Mouse (Mus musculus) liver, embryonic 11.5 days (tissue): ENCODE measurements around the gene Rhoh. TPM values are rescaled to one million over a fixed set of nuclear protein-coding genes. Genes with fewer than 3 reads are reported as not detected.

ENCODE experiments used
- ATAC-seq: fragments of 200-750 bp; cut with Nextera tagmentation; replicated peaks from 2 replicates; pipeline ENCODE4 v1.8.0; 2017; ENCODE audit warnings: moderate number of reproducible peaks, mild to moderate bottlenecking, moderate TSS enrichment, moderate library complexity; ENCODE audit not compliant: low FRiP score
- DNase-seq: peaks from one replicate; pipeline ENCODE4 v3.0.0-alpha.2; 2017; ENCODE audit warnings: low spot score
- H3K27ac ChIP-seq: fragments of 300-500 bp; sonication (generic); 2 replicates; pipeline ENCODE4 v1.5.1; 2014; ENCODE audit warnings: mild to moderate bottlenecking, low read depth, low read length, control low read depth
- H3K27me3 ChIP-seq: fragments of 300-500 bp; sonication (generic); replicated peaks from 2 replicates; pipeline ENCODE4 v1.6.1; 2014; ENCODE audit warnings: low read length, mixed read lengths; ENCODE audit not compliant: control insufficient read depth, insufficient read depth
- H3K36me3 ChIP-seq: fragments of 300-500 bp; sonication (generic); 2 replicates; pipeline ENCODE4 v1.6.1; 2014; ENCODE audit warnings: mild to moderate bottlenecking, low read length, moderate library complexity, mixed read lengths; ENCODE audit not compliant: control insufficient read depth, insufficient read depth
- H3K4me1 ChIP-seq: fragments of 300-500 bp; sonication (generic); replicated peaks from 2 replicates; pipeline ENCODE4 v1.6.1; 2014; ENCODE audit warnings: low read length, mixed read lengths; ENCODE audit not compliant: control insufficient read depth, insufficient read depth
- H3K4me2 ChIP-seq: fragments of 300-500 bp; sonication (generic); 2 replicates; pipeline ENCODE4 v1.6.1; 2014; ENCODE audit warnings: mild to moderate bottlenecking, control low read depth, moderate library complexity
- H3K4me3 ChIP-seq: fragments of 300-500 bp; sonication (generic); 2 replicates; pipeline ENCODE4 v1.5.1; 2014; ENCODE audit warnings: low read depth, low read length, control low read depth
- H3K9ac ChIP-seq: fragments of 300-500 bp; sonication (generic); 2 replicates; pipeline ENCODE4 v1.6.1; 2014; ENCODE audit warnings: low read depth, low read length, control low read depth
- H3K9me3 ChIP-seq: fragments of 300-500 bp; sonication (generic); 2 replicates; pipeline ENCODE4 v1.6.1; 2016; ENCODE audit warnings: low read length, inconsistent platforms, mixed read lengths; ENCODE audit not compliant: control insufficient read depth
- WGBS: fragments of 180-500 bp; shearing (Covaris S2); extraction: QIAGEN DNeasy Blood & Tissue Kit; methylation state at CpG from one replicate; pipeline ENCODE4 v1.1.7; 2014; 5-methylcytosine and 5-hydroxymethylcytosine counted together
- polyA plus RNA-seq: library from polyadenylated mRNA; unstranded; fragments of >200 nt; fragmentation: Nextera tagmentation; extraction: Ambion mirVana; gene quantifications from 2 replicates; pipeline ENCODE4 v1.2.1, GENCODE M21; 2014

Gene Rhoh
- polyA plus RNA-seq, 1 experiment from 2014 or later, result 2.4 TPM

DNA sequence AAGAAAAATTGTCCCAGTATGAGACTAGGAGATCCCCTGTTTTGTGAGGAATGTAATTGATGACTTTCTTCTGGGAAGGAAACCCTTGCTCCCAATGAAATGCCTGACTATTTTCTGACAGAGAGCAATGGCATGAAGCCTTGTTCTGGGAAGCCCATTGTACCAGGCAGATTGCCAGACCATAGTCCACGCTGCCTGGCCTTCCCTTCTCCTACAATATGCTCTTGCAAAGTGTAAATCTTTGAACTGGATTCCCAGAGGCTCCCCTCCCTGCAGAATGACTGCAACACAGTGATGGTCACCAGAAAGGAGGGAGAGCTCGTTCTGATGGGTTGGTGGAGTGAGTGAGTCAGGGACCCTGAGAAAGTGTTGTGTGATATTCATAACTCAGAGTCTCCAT is 47.7 kb downstream of the Rhoh start:
- H3K4me1 ChIP-seq, result no peaks in the 10 kb centered on the region
- no peak overlapping the region for H3K4me2 ChIP-seq
- WGBS, result 64% methylated on average over 2 of the region's 2 CpGs
- no peak for DNase-seq
- H3K9ac ChIP-seq, result no peak overlapping the region
- no peaks in the 10 kb centered on the region; the same call in 1 of the 2 replicates for H3K9me3 ChIP-seq
- ATAC-seq, result no peak
- no peak overlapping the region for H3K4me3 ChIP-seq
- H3K27me3 ChIP-seq, result no peaks in the 10 kb centered on the region
- H3K27ac ChIP-seq, result no peak overlapping the region
- H3K36me3 ChIP-seq, result no peaks in the 10 kb centered on the region

- H3K9me3 ChIP-seq, result no peaks in the 10 kb centered on the region; the same call in 1 of the 2 replicates
- no peaks in the 10 kb centered on the region for H3K36me3 ChIP-seq
- no peak overlapping the region for H3K9ac ChIP-seq
- H3K4me3 ChIP-seq, result no peak overlapping the region
- H3K27me3 ChIP-seq, result no peaks in the 10 kb centered on the region
- DNase-seq (no peak), ATAC-seq (no peak)
- WGBS, result 78% methylated on average over 4 of the region's 4 CpGs
- H3K4me2 ChIP-seq, result no peak overlapping the region
- no peaks in the 10 kb centered on the region for H3K4me1 ChIP-seq
- H3K27ac ChIP-seq, result no peak overlapping the region
Measured at GRCm38 (mm10) chr5:65909321-65909720, 48.3 kb downstream of the Rhoh start.

GRCm38 (mm10) chr5:65910398-65910797 is 49.4 kb downstream of the Rhoh start:
- DNase-seq (no peak), ATAC-seq (no peak)
- 67% methylated on average over 4 of the region's 4 CpGs for WGBS
- no peaks in the 10 kb centered on the region for H3K9me3 ChIP-seq
- no peak overlapping the region for H3K4me3 ChIP-seq
- H3K9ac ChIP-seq, result no peak overlapping the region
- no peak overlapping the region for H3K27ac ChIP-seq
- no peaks in the 10 kb centered on the region for H3K4me1 ChIP-seq
- H3K27me3 ChIP-seq, result no peaks in the 10 kb centered on the region
- H3K36me3 ChIP-seq, result no peaks in the 10 kb centered on the region
- H3K4me2 ChIP-seq, result no peak overlapping the region

DNA sequence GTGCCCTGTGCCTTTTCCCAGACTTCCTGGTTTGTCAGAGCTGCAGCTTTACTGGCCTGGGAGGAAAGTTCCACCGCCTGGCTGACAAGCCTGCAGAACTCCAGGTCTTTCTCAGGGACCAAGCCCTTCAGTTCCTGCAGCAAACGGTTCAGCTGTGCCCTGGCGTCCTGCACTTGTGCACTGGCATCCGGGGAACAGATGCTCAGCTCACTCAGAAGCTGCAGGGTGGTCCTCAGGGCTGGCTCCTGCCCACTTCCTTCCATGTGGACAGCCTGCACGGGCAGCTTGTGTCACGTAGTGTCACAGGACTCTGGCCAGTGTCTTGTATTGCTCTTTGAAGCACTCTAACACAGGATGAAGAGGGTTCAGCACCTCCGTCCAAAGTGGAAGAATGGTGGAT is 50.7 kb downstream of the Rhoh start:
- ATAC-seq (no peak), DNase-seq (no peak)
- 73% methylated on average over 7 of the region's 7 CpGs for WGBS
- no peak overlapping the region for H3K4me2 ChIP-seq
- no peaks in the 10 kb centered on the region for H3K4me1 ChIP-seq
- no peak overlapping the region for H3K27ac ChIP-seq
- no peaks in the 10 kb centered on the region for H3K9me3 ChIP-seq
- H3K36me3 ChIP-seq, result no peaks in the 10 kb centered on the region
- H3K9ac ChIP-seq, result no peak overlapping the region
- H3K27me3 ChIP-seq, result no peaks in the 10 kb centered on the region
- no peak overlapping the region for H3K4me3 ChIP-seq

DNA sequence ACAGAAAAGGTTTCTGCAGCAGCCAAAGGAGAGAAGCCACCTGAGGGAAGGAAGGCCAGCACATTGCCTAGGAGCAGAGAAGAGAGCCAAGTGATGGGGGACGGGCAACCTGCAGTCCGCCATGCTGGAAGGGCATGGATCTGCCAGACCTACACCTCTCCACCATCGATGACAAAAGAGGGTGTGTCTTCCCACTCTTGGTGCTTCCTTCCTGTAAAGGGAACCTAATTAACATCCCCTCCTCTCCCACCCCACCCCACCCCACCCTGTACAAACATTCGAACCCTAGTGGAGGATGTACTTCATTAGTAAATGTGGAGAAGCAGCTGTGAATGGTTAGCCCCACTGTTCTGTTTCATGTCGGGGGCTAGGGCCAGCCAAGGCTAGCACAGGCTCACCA is 51.2 kb downstream of the Rhoh start:
- no peak overlapping the region for H3K9ac ChIP-seq
- no peaks in the 10 kb centered on the region for H3K4me1 ChIP-seq
- H3K9me3 ChIP-seq, result no peaks in the 10 kb centered on the region
- 74% methylated on average over 5 of the region's 5 CpGs for WGBS
- no peaks in the 10 kb centered on the region for H3K36me3 ChIP-seq
- H3K4me2 ChIP-seq, result no peak overlapping the region
- H3K27me3 ChIP-seq, result no peaks in the 10 kb centered on the region
- H3K4me3 ChIP-seq, result no peak overlapping the region
- no peak overlapping the region for H3K27ac ChIP-seq
- ATAC-seq, result no peak
- DNase-seq, result no peak

DNA sequence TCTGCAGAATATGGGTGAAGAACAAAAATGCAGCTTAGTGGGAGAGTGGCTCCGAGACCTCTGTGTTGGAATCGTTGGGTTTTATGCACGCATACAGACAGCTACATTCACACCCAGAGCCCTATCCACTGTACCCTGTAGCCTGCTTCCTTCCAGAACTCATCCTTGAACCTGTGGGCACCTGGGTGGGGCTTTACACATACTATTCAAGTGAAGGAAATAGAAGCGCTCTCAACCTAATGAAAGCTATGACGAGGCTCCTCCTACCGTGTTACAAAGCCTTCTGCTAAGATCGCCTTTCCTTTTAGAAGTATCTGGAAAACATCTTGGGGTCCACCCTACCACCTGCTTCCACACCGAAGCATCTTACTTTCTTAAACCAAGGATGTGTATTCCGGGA is 52.1 kb downstream of the Rhoh start:
- DNase-seq (no peak), ATAC-seq (no peak)
- Histone ChIP-seq H3K36me3 (no peaks in the 10 kb centered on the region), H3K4me3 (no peak overlapping the region), H3K27me3 (no peaks in the 10 kb centered on the region), H3K9ac (no peak overlapping the region), H3K4me1 (no peaks in the 10 kb centered on the region), H3K4me2 (no peak overlapping the region), H3K27ac (no peak overlapping the region), H3K9me3 (no peaks in the 10 kb centered on the region)
- 89% methylated on average over 9 of the region's 9 CpGs for WGBS

DNA sequence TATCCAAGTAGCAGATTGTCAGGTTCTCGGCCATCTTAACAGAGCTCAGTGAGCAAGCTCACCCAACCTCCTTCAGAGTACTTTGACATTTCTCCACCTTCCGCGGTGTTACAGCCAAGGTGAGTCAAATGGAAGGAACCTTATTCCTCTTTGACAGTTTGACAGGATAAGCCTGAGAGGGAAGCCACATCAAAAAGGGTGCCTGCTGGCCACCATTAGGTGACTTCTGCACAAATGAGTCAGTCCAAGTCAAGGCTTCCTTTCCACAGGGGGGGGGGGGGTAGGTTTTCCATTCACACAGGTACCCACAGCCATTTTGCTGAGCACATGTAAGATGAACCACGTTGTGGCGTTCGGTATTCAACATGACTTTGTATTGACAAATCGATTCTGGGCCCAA is 53.3 kb downstream of the Rhoh start:
- Histone ChIP-seq H3K27ac (no peak overlapping the region), H3K4me3 (no peak overlapping the region), H3K27me3 (no peaks in the 10 kb centered on the region), H3K9me3 (no peaks in the 10 kb centered on the region), H3K9ac (no peak overlapping the region), H3K4me2 (no peak overlapping the region), H3K4me1 (peaks cover 3% of the 10 kb centered on the region; the same call in 1 of the 2 replicates), H3K36me3 (no peaks in the 10 kb centered on the region)
- DNase-seq (no peak), ATAC-seq (no peak)
- WGBS, result 90% methylated on average over 7 of the region's 7 CpGs

DNA sequence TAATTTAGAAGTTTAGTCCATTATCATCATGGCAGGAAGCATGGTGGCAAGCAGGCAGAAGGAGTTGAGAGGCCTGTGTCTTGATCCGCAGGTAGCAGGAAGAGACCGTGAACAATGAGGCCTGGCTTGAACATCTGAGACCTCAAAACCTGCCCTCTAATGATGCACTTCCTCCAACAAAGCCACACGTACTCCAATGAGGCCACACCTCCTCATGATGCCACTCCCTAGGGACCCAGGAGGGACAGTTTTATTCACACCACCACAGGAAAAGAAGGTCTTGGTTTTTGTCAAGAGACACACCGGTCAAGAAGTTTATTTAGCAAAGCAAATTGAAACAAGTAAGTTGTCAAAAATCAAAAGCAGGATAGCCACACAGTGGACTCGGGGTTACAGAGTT is 55.9 kb downstream of the Rhoh start:
- Histone ChIP-seq H3K4me1 (peaks cover 4% of the 10 kb centered on the region; the same call in 1 of the 2 replicates), H3K27ac (no peak overlapping the region)
- 79% methylated on average over 5 of the region's 5 CpGs for WGBS

GRCm38 (mm10) chr5:65918601-65919000 is 57.6 kb downstream of the Rhoh start:
- peaks cover 4% of the 10 kb centered on the region; the same call in 1 of the 2 replicates for H3K4me1 ChIP-seq
- H3K9me3 ChIP-seq, result no peaks in the 10 kb centered on the region
- DNase-seq (no peak), ATAC-seq (no peak)
- no peak overlapping the region for H3K4me2 ChIP-seq
- whole genome bisulfite sequencing, result 81% methylated on average over 3 of the region's 3 CpGs
- no peaks in the 10 kb centered on the region for H3K27me3 ChIP-seq
- no peaks in the 10 kb centered on the region for H3K36me3 ChIP-seq
- no peak overlapping the region for H3K27ac ChIP-seq
- no peak overlapping the region for H3K9ac ChIP-seq
- H3K4me3 ChIP-seq, result no peak overlapping the region

More for the DNA sequence above, 55.9 kb downstream of the Rhoh start:
- Histone ChIP-seq H3K9me3 (no peaks in the 10 kb centered on the region), H3K36me3 (no peaks in the 10 kb centered on the region), H3K9ac (no peak overlapping the region), H3K4me2 (no peak overlapping the region), H3K27me3 (no peaks in the 10 kb centered on the region), H3K4me3 (no peak overlapping the region)
- DNase-seq (no peak), ATAC-seq (no peak)
